Mouse (Mus musculus) hindbrain, embryonic 11.5 days (tissue): ENCODE data around the gene Pnpla2. TPM values are rescaled to one million over a fixed set of nuclear protein-coding genes. Genes with fewer than 3 reads are reported as not detected.
A peak's percentile ranks its signal among the peaks of the same experiment; 100 is the strongest.

Source experiments
- ATAC-seq: fragments of 200-750 bp; cut with Nextera tagmentation; 2 replicates; pipeline ENCODE4 v1.8.0; 2017; ENCODE audit warnings: mild to moderate bottlenecking, moderate TSS enrichment, moderate library complexity; ENCODE audit not compliant: low FRiP score
- DNase-seq: peaks from one replicate; pipeline ENCODE4 v3.0.0-alpha.2; 2015; ENCODE audit warnings: low spot score
- H3K27ac ChIP-seq: fragments of 300-500 bp; sonication (generic); 2 replicates; pipeline ENCODE4 v1.5.1; 2014; ENCODE audit warnings: mild to moderate bottlenecking, low read depth, low read length
- H3K27me3 ChIP-seq: fragments of 300-500 bp; sonication (generic); 2 replicates; pipeline ENCODE4 v1.6.1; 2014; ENCODE audit warnings: mild to moderate bottlenecking, low read length, moderate library complexity, mixed read lengths; ENCODE audit not compliant: control insufficient read depth, insufficient read depth
- H3K36me3 ChIP-seq: fragments of 300-500 bp; sonication (generic); 2 replicates; pipeline ENCODE4 v1.6.1; 2014; ENCODE audit warnings: mild to moderate bottlenecking, low read length, moderate library complexity, mixed read lengths; ENCODE audit not compliant: control insufficient read depth, insufficient read depth
- H3K4me1 ChIP-seq: fragments of 300-500 bp; sonication (generic); replicated peaks from 2 replicates; pipeline ENCODE4 v1.6.1; 2014; ENCODE audit warnings: low read length, mixed read lengths; ENCODE audit not compliant: control insufficient read depth, insufficient read depth
- H3K4me2 ChIP-seq: fragments of 300-500 bp; sonication (generic); replicated peaks from 2 replicates; pipeline ENCODE4 v1.6.1; 2014; ENCODE audit warnings: mild to moderate bottlenecking, low read depth, low read length
- H3K4me3 ChIP-seq: fragments of 300-500 bp; sonication (generic); 2 replicates; pipeline ENCODE4 v1.5.1; 2014; ENCODE audit warnings: low read depth, low read length
- H3K9ac ChIP-seq: fragments of 300-500 bp; sonication (generic); 2 replicates; pipeline ENCODE4 v1.6.1; 2014; ENCODE audit warnings: low read depth, low read length
- H3K9me3 ChIP-seq: fragments of 300-500 bp; sonication (generic); 2 replicates; pipeline ENCODE4 v1.6.1; 2016; ENCODE audit warnings: low read length; ENCODE audit not compliant: control insufficient read depth
- WGBS: fragments of 180-500 bp; shearing (Covaris S2); extraction: QIAGEN DNeasy Blood & Tissue Kit; methylation state at CpG from one replicate; pipeline ENCODE4 v1.1.7; 2014; 5-methylcytosine and 5-hydroxymethylcytosine counted together
- polyA plus RNA-seq: library from polyadenylated mRNA; unstranded; fragments of >200 nt; fragmentation: Nextera tagmentation; extraction: Ambion mirVana; gene quantifications from 2 replicates; pipeline ENCODE4 v1.2.1, GENCODE M21; 2014

The Pnpla2 gene
- polyA plus RNA-seq, 1 experiment from 2014 or later, result 14.2 TPM

- Histone ChIP-seq H3K9ac (peak overlapping the region; percentile 67), H3K27me3 (no peaks in the 10 kb centered on the region), H3K4me2 (peak overlapping the region; percentile 51), H3K36me3 (0 out of 2 replicates have a peak, but pooled peaks cover 5% of the 10 kb centered on the region), H3K27ac (peak overlapping the region; percentile 74), H3K9me3 (no peaks in the 10 kb centered on the region), H3K4me3 (peak overlapping the region; percentile 47), H3K4me1 (peaks cover 18% of the 10 kb centered on the region)
- DNase-seq (peak; percentile 56), ATAC-seq (peak; percentile 22; the same call in 1 of the 2 replicates)
- 6% methylated on average over 16 of the region's 17 CpGs for WGBS
Measured at GRCm38 (mm10) chr7:141435129-141435855, 19.7 kb upstream of the Pnpla2 start.

- Histone ChIP-seq H3K27ac (0 out of 2 replicates have a peak overlapping the region, but pooled peaks have one; percentile 74), H3K9ac (no peak overlapping the region), H3K36me3 (0 out of 2 replicates have a peak, but pooled peaks cover 5% of the 10 kb centered on the region), H3K27me3 (no peaks in the 10 kb centered on the region), H3K4me2 (peak overlapping the region; percentile 18; the same call in 1 of the 2 replicates), H3K4me3 (no peak overlapping the region), H3K9me3 (no peaks in the 10 kb centered on the region), H3K4me1 (peaks cover 18% of the 10 kb centered on the region)
- DNase-seq (no peak), ATAC-seq (no peak)
- 68% methylated on average over 9 of the region's 9 CpGs for WGBS
Measured at GRCm38 (mm10) chr7:141435856-141436522, 19.0 kb upstream of the Pnpla2 start.

GRCm38 (mm10) chr7:141436523-141436892 lies 18.5 kb upstream of the Pnpla2 start:
- WGBS, result 61% methylated on average over 2 of the region's 2 CpGs
- 0 out of 2 replicates have a peak, but pooled peaks cover 3% of the 10 kb centered on the region for H3K36me3 ChIP-seq
- ATAC-seq, result no peak

GRCm38 (mm10) chr7:141437178-141438120 lies 17.5 kb upstream of the Pnpla2 start, which contains the start of gene Slc25a22:
TSS of gene Slc25a22 (minus strand) at chr7:141437892.
- Histone ChIP-seq H3K36me3 (0 out of 2 replicates have a peak, but pooled peaks cover 2% of the 10 kb centered on the region), H3K27ac (peak within 1 kb of the TSS; percentile 14), H3K27me3 (no peaks in the 10 kb centered on the region), H3K4me2 (peak within 1 kb of the TSS; percentile 92), H3K4me1 (peaks cover 18% of the 10 kb centered on the region), H3K9ac (peak within 1 kb of the TSS; percentile 85), H3K4me3 (peak within 1 kb of the TSS; percentile 53), H3K9me3 (no peaks in the 10 kb centered on the region)
- peak; percentile 90 for DNase-seq
- ATAC-seq, result peak; percentile 77
- 5% methylated on average over 53 of the region's 53 CpGs for WGBS

More at GRCm38 (mm10) chr7:141436523-141436892, 18.5 kb upstream of the Pnpla2 start:
- no peak for DNase-seq
- H3K4me2 ChIP-seq, result peak overlapping the region; percentile 92
- H3K27me3 ChIP-seq, result no peaks in the 10 kb centered on the region
- H3K9me3 ChIP-seq, result no peaks in the 10 kb centered on the region
- peak overlapping the region; percentile 53 for H3K4me3 ChIP-seq
- H3K27ac ChIP-seq, result peak overlapping the region; percentile 14
- peaks cover 18% of the 10 kb centered on the region for H3K4me1 ChIP-seq
- H3K9ac ChIP-seq, result peak overlapping the region; percentile 85; the same call in 1 of the 2 replicates

- Histone ChIP-seq H3K4me3 (no peak overlapping the region), H3K4me2 (no peak overlapping the region), H3K4me1 (peaks cover 23% of the 10 kb centered on the region), H3K9ac (no peak overlapping the region), H3K27me3 (no peaks in the 10 kb centered on the region), H3K27ac (no peak overlapping the region), H3K9me3 (no peaks in the 10 kb centered on the region), H3K36me3 (no peaks in the 10 kb centered on the region)
- ATAC-seq, result no peak
- no peak for DNase-seq
- 91% methylated on average over 12 of the region's 12 CpGs for WGBS
Measured at GRCm38 (mm10) chr7:141438201-141438968, 16.6 kb upstream of the Pnpla2 start.

GRCm38 (mm10) chr7:141439140-141439679 lies 15.8 kb upstream of the Pnpla2 start:
- ATAC-seq (no peak), DNase-seq (no peak)
- WGBS, result 96% methylated on average over 10 of the region's 10 CpGs
- no peak overlapping the region for H3K4me3 ChIP-seq
- H3K27ac ChIP-seq, result no peak overlapping the region
- peaks cover 20% of the 10 kb centered on the region for H3K4me1 ChIP-seq
- no peak overlapping the region for H3K9ac ChIP-seq
- H3K27me3 ChIP-seq, result no peaks in the 10 kb centered on the region
- H3K9me3 ChIP-seq, result no peaks in the 10 kb centered on the region
- H3K4me2 ChIP-seq, result no peak overlapping the region
- H3K36me3 ChIP-seq, result no peaks in the 10 kb centered on the region

GRCm38 (mm10) chr7:141439811-141440210 lies 15.2 kb upstream of the Pnpla2 start:
- DNase-seq (no peak), ATAC-seq (no peak)
- WGBS, result 93% methylated on average over 11 of the region's 11 CpGs
- Histone ChIP-seq H3K4me1 (peaks cover 15% of the 10 kb centered on the region), H3K9me3 (no peaks in the 10 kb centered on the region), H3K4me3 (no peak overlapping the region), H3K27ac (no peak overlapping the region), H3K4me2 (no peak overlapping the region), H3K9ac (no peak overlapping the region), H3K36me3 (no peaks in the 10 kb centered on the region), H3K27me3 (no peaks in the 10 kb centered on the region)
